Mouse (Mus musculus) neural tube, embryonic 15.5 days (tissue): ENCODE measurements around the gene Pbrm1. TPM values are rescaled to one million over a fixed set of nuclear protein-coding genes. Genes with fewer than 3 reads are reported as not detected.
A peak's percentile ranks its signal among the peaks of the same experiment; 100 is the strongest.

Source experiments
- ATAC-seq: fragments of 200-750 bp; cut with Nextera tagmentation; 2 replicates; pipeline ENCODE4 v1.8.0; 2017; ENCODE audit warnings: mild to moderate bottlenecking, moderate TSS enrichment, moderate library complexity; ENCODE audit not compliant: low FRiP score
- H3K27ac ChIP-seq: fragments of 300-500 bp; sonication (generic); replicated peaks from 2 replicates; pipeline ENCODE4 v1.5.1; 2015; ENCODE audit warnings: mild to moderate bottlenecking, inconsistent platforms
- H3K27me3 ChIP-seq: fragments of 300-500 bp; sonication (generic); replicated peaks from 2 replicates; pipeline ENCODE4 v1.6.1; 2015; ENCODE audit warnings: inconsistent platforms
- H3K36me3 ChIP-seq: fragments of 300-500 bp; sonication (generic); 2 replicates; pipeline ENCODE4 v1.6.1; 2015; ENCODE audit warnings: inconsistent platforms
- H3K4me1 ChIP-seq: fragments of 300-500 bp; sonication (generic); 2 replicates; pipeline ENCODE4 v1.6.1; 2015; ENCODE audit warnings: inconsistent platforms
- H3K4me2 ChIP-seq: fragments of 300-500 bp; sonication (generic); 2 replicates; pipeline ENCODE4 v1.6.1; 2015; ENCODE audit warnings: inconsistent platforms, mild to moderate bottlenecking, moderate library complexity
- H3K4me3 ChIP-seq: fragments of 300-500 bp; sonication (generic); replicated peaks from 2 replicates; pipeline ENCODE4 v1.5.1; 2015; ENCODE audit warnings: mild to moderate bottlenecking, inconsistent platforms
- H3K9ac ChIP-seq: fragments of 300-500 bp; sonication (generic); replicated peaks from 2 replicates; pipeline ENCODE4 v1.6.1; 2015; ENCODE audit warnings: mild to moderate bottlenecking, inconsistent platforms
- H3K9me3 ChIP-seq: fragments of 300-500 bp; sonication (generic); replicated peaks from 2 replicates; pipeline ENCODE4 v1.6.1; 2016; ENCODE audit warnings: inconsistent platforms
- WGBS: fragments of 180-500 bp; shearing (Covaris S2); methylation state at CpG from one replicate; pipeline ENCODE4 v1.1.7; 2015; ENCODE audit warnings: mixed read lengths; 5-methylcytosine and 5-hydroxymethylcytosine counted together
- polyA plus RNA-seq: library from polyadenylated mRNA; unstranded; fragments of >200 nt; fragmentation: Nextera tagmentation; extraction: Ambion mirVana; gene quantifications from 2 replicates; pipeline ENCODE4 v1.2.1, GENCODE M21; 2015

Pbrm1 gene
- polyA plus RNA-seq, 1 experiment from 2014 or later = 102 TPM

- Histone ChIP-seq H3K36me3 (0 out of 2 replicates have a peak, but pooled peaks cover 1% of the 10 kb centered on the region), H3K9ac (peak overlapping the region; percentile 36; the same call in 1 of the 2 replicates)
- 66% methylated on average over 15 of the region's 15 CpGs for WGBS
Observed at GRCm38 (mm10) chr14:31129326-31130235, 110.6 kb downstream of the Pbrm1 start.

GRCm38 (mm10) chr14:31130236-31131220 is 111.6 kb downstream of the Pbrm1 start, which contains the start of gene Nt5dc2:
TSS of gene Nt5dc2 (plus strand) at chr14:31131053.
- H3K4me2 ChIP-seq = peak within 1 kb of the TSS; percentile 73
- H3K36me3 ChIP-seq = peaks cover 4% of the 10 kb centered on the region
- no peaks in the 10 kb centered on the region for H3K9me3 ChIP-seq
- WGBS = 3% methylated on average over 54 of the region's 63 CpGs
- ATAC-seq = peak; percentile 77
- peak within 1 kb of the TSS; percentile 84 for H3K4me3 ChIP-seq
- H3K9ac ChIP-seq = peak within 1 kb of the TSS; percentile 78
- H3K27me3 ChIP-seq = no peaks in the 10 kb centered on the region
- peak within 1 kb of the TSS; percentile 90 for H3K27ac ChIP-seq
- peaks cover 72% of the 10 kb centered on the region for H3K4me1 ChIP-seq

More at GRCm38 (mm10) chr14:31129326-31130235, 110.6 kb downstream of the Pbrm1 start:
- ATAC-seq = no peak
- Histone ChIP-seq H3K4me3 (peak overlapping the region; percentile 66), H3K4me1 (peaks cover 78% of the 10 kb centered on the region), H3K27ac (peak overlapping the region; percentile 90), H3K9me3 (no peaks in the 10 kb centered on the region), H3K4me2 (peak overlapping the region; percentile 76), H3K27me3 (no peaks in the 10 kb centered on the region)

- peaks cover 68% of the 10 kb centered on the region for H3K4me1 ChIP-seq
- peak; percentile 5; the same call in 1 of the 2 replicates for ATAC-seq
- under 1% methylated on average over 40 of the region's 43 CpGs for WGBS
Observed at GRCm38 (mm10) chr14:31131272-31131821, 112.4 kb downstream of the Pbrm1 start.

GRCm38 (mm10) chr14:31132031-31132430 is 113.1 kb downstream of the Pbrm1 start:
- Histone ChIP-seq H3K9ac (peak overlapping the region; percentile 78), H3K27me3 (no peaks in the 10 kb centered on the region), H3K4me1 (peaks cover 63% of the 10 kb centered on the region), H3K27ac (no peak overlapping the region), H3K4me2 (peak overlapping the region; percentile 73), H3K36me3 (peaks cover 19% of the 10 kb centered on the region), H3K9me3 (no peaks in the 10 kb centered on the region), H3K4me3 (peak overlapping the region; percentile 84)
- WGBS = 8% methylated on average over 6 of the region's 6 CpGs
- no peak for ATAC-seq

More at GRCm38 (mm10) chr14:31131272-31131821, 112.4 kb downstream of the Pbrm1 start:
- H3K9me3 ChIP-seq = no peaks in the 10 kb centered on the region
- peaks cover 12% of the 10 kb centered on the region for H3K36me3 ChIP-seq
- peak overlapping the region; percentile 78 for H3K9ac ChIP-seq
- peak overlapping the region; percentile 90 for H3K27ac ChIP-seq
- H3K4me3 ChIP-seq = peak overlapping the region; percentile 84
- peak overlapping the region; percentile 73 for H3K4me2 ChIP-seq
- no peaks in the 10 kb centered on the region for H3K27me3 ChIP-seq

- ATAC-seq = no peak
- Histone ChIP-seq H3K4me3 (peak overlapping the region; percentile 84), H3K9ac (no peak overlapping the region), H3K27ac (no peak overlapping the region), H3K27me3 (no peaks in the 10 kb centered on the region), H3K4me2 (peak overlapping the region; percentile 73), H3K4me1 (peaks cover 58% of the 10 kb centered on the region), H3K36me3 (peaks cover 24% of the 10 kb centered on the region), H3K9me3 (no peaks in the 10 kb centered on the region)
- 83% methylated on average over 7 of the region's 7 CpGs for WGBS
Observed at GRCm38 (mm10) chr14:31132491-31132975, 113.6 kb downstream of the Pbrm1 start.

GRCm38 (mm10) chr14:31133023-31133665 is 114.2 kb downstream of the Pbrm1 start:
- Histone ChIP-seq H3K27me3 (no peaks in the 10 kb centered on the region), H3K36me3 (peaks cover 27% of the 10 kb centered on the region), H3K4me2 (peak overlapping the region; percentile 73), H3K4me1 (peaks cover 54% of the 10 kb centered on the region), H3K9ac (no peak overlapping the region), H3K9me3 (no peaks in the 10 kb centered on the region), H3K4me3 (no peak overlapping the region; the same call in 1 of the 2 replicates), H3K27ac (peak overlapping the region; percentile 41; the same call in 1 of the 2 replicates)
- no peak for ATAC-seq
- 59% methylated on average over 11 of the region's 11 CpGs for WGBS

- H3K4me1 ChIP-seq = peaks cover 50% of the 10 kb centered on the region
- no peaks in the 10 kb centered on the region for H3K9me3 ChIP-seq
- H3K27ac ChIP-seq = peak overlapping the region; percentile 41; the same call in 1 of the 2 replicates
- H3K27me3 ChIP-seq = no peaks in the 10 kb centered on the region
- 80% methylated on average over 25 of the region's 25 CpGs for WGBS
- no peak for ATAC-seq
- H3K4me3 ChIP-seq = no peak overlapping the region
- no peak overlapping the region for H3K4me2 ChIP-seq
- H3K36me3 ChIP-seq = peaks cover 37% of the 10 kb centered on the region
- no peak overlapping the region for H3K9ac ChIP-seq
Observed at GRCm38 (mm10) chr14:31134015-31135000, 115.4 kb downstream of the Pbrm1 start.

GRCm38 (mm10) chr14:31135495-31136410 is 116.8 kb downstream of the Pbrm1 start:
- Histone ChIP-seq H3K27me3 (no peaks in the 10 kb centered on the region), H3K9ac (no peak overlapping the region), H3K27ac (no peak overlapping the region), H3K4me3 (no peak overlapping the region), H3K4me1 (peaks cover 39% of the 10 kb centered on the region), H3K36me3 (peaks cover 46% of the 10 kb centered on the region), H3K9me3 (no peaks in the 10 kb centered on the region), H3K4me2 (no peak overlapping the region)
- ATAC-seq = no peak
- WGBS = 97% methylated on average over 34 of the region's 34 CpGs
